Mouse (Mus musculus) neural tube, embryonic 14.5 days (tissue): ENCODE results near the gene Ndufa9. TPM values are rescaled to one million over a fixed set of nuclear protein-coding genes. Genes with fewer than 3 reads are reported as not detected.

Experiments
- ATAC-seq: fragments of 200-750 bp; cut with Nextera tagmentation; 2 replicates; pipeline ENCODE4 v1.8.0; 2017; ENCODE audit warnings: low read depth, mild to moderate bottlenecking, moderate TSS enrichment, moderate library complexity
- H3K27ac ChIP-seq: fragments of 300-500 bp; sonication (generic); 2 replicates; pipeline ENCODE4 v1.5.1; 2014; ENCODE audit warnings: low read depth, mild to moderate bottlenecking, control low read depth, low read length, moderate library complexity, mixed read lengths
- H3K27me3 ChIP-seq: fragments of 300-500 bp; sonication (generic); 2 replicates; pipeline ENCODE4 v1.6.1; 2014; ENCODE audit warnings: low read length; ENCODE audit not compliant: control insufficient read depth, insufficient read depth
- H3K36me3 ChIP-seq: fragments of 300-500 bp; sonication (generic); 2 replicates; pipeline ENCODE4 v1.6.1; 2014; ENCODE audit warnings: low read length, mixed read lengths; ENCODE audit not compliant: control insufficient read depth, insufficient read depth
- H3K4me1 ChIP-seq: fragments of 300-500 bp; sonication (generic); 2 replicates; pipeline ENCODE4 v1.6.1; 2014; ENCODE audit warnings: low read length; ENCODE audit not compliant: control insufficient read depth, insufficient read depth
- H3K4me2 ChIP-seq: fragments of 300-500 bp; sonication (generic); 2 replicates; pipeline ENCODE4 v1.6.1; 2014; ENCODE audit warnings: mild to moderate bottlenecking, low read depth, low read length, control low read depth
- H3K4me3 ChIP-seq: fragments of 300-500 bp; sonication (generic); 2 replicates; pipeline ENCODE4 v1.5.1; 2014; ENCODE audit warnings: low read depth, low read length, control low read depth, mixed read lengths
- H3K9ac ChIP-seq: fragments of 300-500 bp; sonication (generic); replicated peaks from 2 replicates; pipeline ENCODE4 v1.6.1; 2014; ENCODE audit warnings: low read depth, mild to moderate bottlenecking, control low read depth, low read length, mixed read lengths
- H3K9me3 ChIP-seq: fragments of 300-500 bp; sonication (generic); 2 replicates; pipeline ENCODE4 v1.6.1; 2016; ENCODE audit warnings: low read length; ENCODE audit not compliant: control insufficient read depth
- WGBS: fragments of 180-500 bp; shearing (Covaris S2); extraction: QIAGEN DNeasy Blood & Tissue Kit; methylation state at CpG from one replicate; pipeline ENCODE4 v1.1.7; 2014; 5-methylcytosine and 5-hydroxymethylcytosine counted together
- polyA plus RNA-seq: library from polyadenylated mRNA; unstranded; fragments of >200 nt; fragmentation: Nextera tagmentation; extraction: Ambion mirVana; gene quantifications from 2 replicates; pipeline ENCODE4 v1.2.1, GENCODE M21; 2014

Gene Ndufa9
- polyA plus RNA-seq, 1 experiment from 2014 or later = 193 TPM

DNA sequence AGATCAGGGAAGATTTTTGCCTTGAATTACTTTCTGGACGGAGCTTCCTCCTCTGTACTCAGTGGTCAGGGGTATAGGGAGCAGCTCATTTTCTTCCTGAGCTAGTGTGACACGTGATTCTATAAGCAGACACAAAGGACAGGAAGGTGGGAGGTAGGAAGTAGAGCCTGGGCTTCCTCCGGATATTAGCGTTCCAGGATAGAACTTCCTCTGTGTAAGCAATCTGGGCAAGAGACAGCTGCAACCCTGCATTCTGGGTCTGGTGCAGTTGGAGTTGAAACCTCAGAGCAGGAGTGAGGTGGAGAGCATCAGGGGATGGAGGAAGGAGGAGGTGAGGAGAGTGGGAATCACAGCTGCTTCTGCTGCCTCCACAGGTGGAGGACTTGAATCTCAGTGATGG, 40.8 kb downstream of the Ndufa9 start:
- Histone ChIP-seq H3K9me3 (no peaks in the 10 kb centered on the region), H3K4me2 (no peak overlapping the region), H3K27ac (no peak overlapping the region), H3K36me3 (no peaks in the 10 kb centered on the region), H3K9ac (no peak overlapping the region), H3K4me3 (no peak overlapping the region), H3K4me1 (no peaks in the 10 kb centered on the region), H3K27me3 (no peaks in the 10 kb centered on the region)
- no peak for ATAC-seq
- 84% methylated on average over 4 of the region's 4 CpGs for WGBS

DNA sequence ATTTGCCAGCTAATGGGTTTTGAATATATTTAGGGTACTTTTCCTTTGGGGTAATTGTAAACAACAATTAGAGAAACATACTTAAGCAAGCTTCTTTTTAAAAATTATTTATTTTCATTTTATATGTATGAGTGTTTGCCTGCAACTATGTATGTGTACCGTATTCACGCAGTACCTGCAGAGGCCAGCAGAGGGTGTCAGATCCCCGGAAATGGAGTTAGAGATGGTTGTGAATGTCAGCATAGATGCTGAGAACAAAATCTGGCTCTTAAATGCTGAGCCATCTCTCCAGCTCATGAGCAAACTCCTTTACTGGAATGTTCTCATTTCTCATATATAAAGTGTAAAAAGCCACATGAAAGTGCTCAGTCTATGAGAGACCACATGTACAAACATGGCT, 42.2 kb downstream of the Ndufa9 start:
- Histone ChIP-seq H3K27me3 (no peaks in the 10 kb centered on the region), H3K4me2 (no peak overlapping the region), H3K9ac (no peak overlapping the region), H3K27ac (no peak overlapping the region), H3K36me3 (no peaks in the 10 kb centered on the region), H3K4me1 (no peaks in the 10 kb centered on the region), H3K9me3 (no peaks in the 10 kb centered on the region), H3K4me3 (no peak overlapping the region)
- ATAC-seq = no peak
- WGBS = 84% methylated on average over 3 of the region's 3 CpGs

DNA sequence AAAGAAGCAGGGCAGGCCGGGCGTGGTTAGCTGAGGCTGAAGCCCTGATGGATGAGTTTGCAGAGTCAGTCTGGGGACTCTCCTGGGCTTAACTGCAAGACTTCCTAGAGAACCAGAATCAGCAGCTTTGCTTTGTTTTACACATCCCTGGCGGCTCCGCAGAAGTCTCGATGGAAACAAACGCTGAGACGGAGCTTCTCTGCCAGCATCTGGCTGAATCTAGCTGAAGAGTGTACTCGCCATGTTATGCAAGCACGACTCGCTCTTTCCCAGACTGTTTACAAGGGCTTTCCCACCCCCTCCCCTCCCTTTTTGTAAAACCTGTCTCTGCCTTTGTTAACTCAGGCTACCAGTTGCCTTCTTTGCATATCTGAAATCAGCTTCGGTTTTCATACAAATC, 46.0 kb downstream of the Ndufa9 start:
- Histone ChIP-seq H3K4me2 (no peak overlapping the region), H3K27me3 (no peaks in the 10 kb centered on the region), H3K4me3 (no peak overlapping the region), H3K27ac (no peak overlapping the region), H3K9me3 (no peaks in the 10 kb centered on the region), H3K4me1 (no peaks in the 10 kb centered on the region), H3K9ac (no peak overlapping the region), H3K36me3 (no peaks in the 10 kb centered on the region)
- ATAC-seq = no peak
- 31% methylated on average over 11 of the region's 11 CpGs for WGBS

- Histone ChIP-seq H3K4me2 (no peak overlapping the region), H3K27ac (no peak overlapping the region), H3K9ac (no peak overlapping the region), H3K27me3 (no peaks in the 10 kb centered on the region), H3K9me3 (no peaks in the 10 kb centered on the region), H3K4me3 (no peak overlapping the region), H3K36me3 (no peaks in the 10 kb centered on the region), H3K4me1 (no peaks in the 10 kb centered on the region)
- 76% methylated on average over 6 of the region's 6 CpGs for WGBS
- no peak for ATAC-seq
These were observed 54.2 kb downstream of the Ndufa9 start for GRCm38 (mm10) chr6:126794751-126795150.

DNA sequence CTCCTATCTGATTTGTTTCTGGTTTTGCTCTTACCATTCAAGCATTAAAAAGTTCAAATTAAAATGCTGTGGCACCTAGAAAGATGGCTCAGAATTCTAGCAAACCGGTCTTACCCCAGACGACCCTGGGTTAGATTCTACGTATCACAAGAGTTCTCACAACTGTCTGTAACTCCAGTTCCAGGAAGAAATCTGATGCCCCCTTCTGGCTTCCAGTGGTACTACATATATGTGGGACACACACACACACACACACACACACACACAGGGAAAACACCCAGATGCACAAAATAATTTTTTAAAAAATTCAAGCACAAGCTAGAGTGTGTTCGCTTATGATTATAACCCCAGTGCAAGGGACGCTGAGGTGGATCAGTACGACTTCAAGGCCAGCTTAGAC, 55.2 kb downstream of the Ndufa9 start:
- WGBS = 97% methylated on average over 6 of the region's 6 CpGs
- no peaks in the 10 kb centered on the region for H3K4me1 ChIP-seq
- ATAC-seq = no peak

DNA sequence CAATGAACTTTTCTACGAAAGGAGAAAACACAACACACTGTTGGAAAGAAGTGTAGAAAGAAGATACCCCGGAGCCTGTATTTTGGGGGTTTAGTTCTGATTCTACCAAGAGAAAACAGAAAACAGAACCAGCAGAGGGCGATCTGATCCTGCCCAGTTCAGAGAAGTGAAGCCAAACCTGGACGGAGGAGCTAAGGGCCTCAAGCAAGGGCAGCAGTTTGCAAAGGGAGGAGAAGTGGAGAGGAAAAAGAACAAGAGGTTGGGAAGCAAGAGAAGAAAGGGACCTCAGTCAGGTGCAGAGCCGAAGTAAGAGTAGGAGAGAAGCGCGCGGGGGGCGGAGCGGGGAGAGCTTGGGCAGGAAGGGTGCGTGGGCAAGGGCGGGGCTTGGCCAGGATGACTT, 57.0 kb downstream of the Ndufa9 start:
- Histone ChIP-seq H3K27me3 (no peaks in the 10 kb centered on the region), H3K9ac (no peak overlapping the region), H3K36me3 (no peaks in the 10 kb centered on the region), H3K9me3 (no peaks in the 10 kb centered on the region), H3K4me2 (0 out of 2 replicates have a peak overlapping the region, but pooled peaks have one; percentile 11), H3K4me3 (no peak overlapping the region), H3K4me1 (no peaks in the 10 kb centered on the region), H3K27ac (no peak overlapping the region)
- WGBS = 37% methylated on average over 12 of the region's 12 CpGs
- no peak for ATAC-seq

More for the DNA sequence above, 55.2 kb downstream of the Ndufa9 start:
- Histone ChIP-seq H3K4me3 (no peak overlapping the region), H3K9ac (no peak overlapping the region), H3K4me2 (no peak overlapping the region), H3K36me3 (no peaks in the 10 kb centered on the region), H3K9me3 (no peaks in the 10 kb centered on the region), H3K27ac (no peak overlapping the region), H3K27me3 (no peaks in the 10 kb centered on the region)

DNA sequence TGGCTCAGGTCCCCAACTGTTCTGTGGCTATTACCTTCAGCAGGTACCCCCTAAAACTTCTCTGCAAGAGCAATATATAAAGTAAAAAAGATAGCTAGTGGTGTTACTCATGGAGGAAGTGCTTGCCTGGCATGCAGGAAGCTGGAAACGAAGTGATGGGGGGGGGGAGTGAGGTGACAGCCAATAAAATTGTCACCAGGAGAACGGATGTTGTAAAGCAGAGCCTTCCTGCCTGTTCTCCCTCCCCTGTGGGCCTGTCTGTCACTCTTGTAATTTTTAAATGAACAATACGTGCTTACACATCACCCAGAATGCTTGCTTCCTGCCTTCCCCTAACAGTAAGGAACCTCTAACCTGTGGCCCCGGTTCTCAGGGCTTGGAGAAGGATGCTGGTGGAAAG, 57.4 kb downstream of the Ndufa9 start:
- H3K27ac ChIP-seq = no peak overlapping the region
- no peaks in the 10 kb centered on the region for H3K27me3 ChIP-seq
- H3K4me3 ChIP-seq = no peak overlapping the region
- no peaks in the 10 kb centered on the region for H3K9me3 ChIP-seq
- ATAC-seq = no peak
- no peak overlapping the region for H3K9ac ChIP-seq
- no peaks in the 10 kb centered on the region for H3K4me1 ChIP-seq
- no peak overlapping the region for H3K4me2 ChIP-seq
- no peaks in the 10 kb centered on the region for H3K36me3 ChIP-seq
- 32% methylated on average over 4 of the region's 4 CpGs for WGBS

DNA sequence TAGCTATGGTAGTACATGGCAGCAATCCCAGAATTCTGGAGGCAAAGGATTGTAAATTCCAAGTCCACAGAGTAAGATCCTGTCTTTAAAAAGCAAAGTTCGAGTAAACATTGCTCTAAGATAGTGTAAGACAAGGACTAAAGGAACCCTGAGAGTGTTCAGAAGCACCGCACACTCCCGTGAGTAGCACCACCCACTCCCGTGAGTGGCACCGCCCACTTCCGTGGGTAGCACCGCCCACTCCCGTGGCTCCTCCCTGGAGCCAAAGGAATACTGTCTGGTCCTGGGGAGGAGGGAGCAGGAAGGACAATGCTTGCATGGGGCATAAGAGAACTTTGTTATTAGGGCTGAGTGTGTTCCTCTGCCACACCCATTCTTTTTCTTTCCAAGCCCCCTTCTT, 60.1 kb downstream of the Ndufa9 start:
- Histone ChIP-seq H3K4me2 (no peak overlapping the region), H3K4me3 (no peak overlapping the region), H3K9me3 (no peaks in the 10 kb centered on the region), H3K9ac (no peak overlapping the region), H3K27me3 (no peaks in the 10 kb centered on the region), H3K27ac (no peak overlapping the region), H3K36me3 (no peaks in the 10 kb centered on the region), H3K4me1 (no peaks in the 10 kb centered on the region)
- ATAC-seq = no peak
- WGBS = 77% methylated on average over 8 of the region's 8 CpGs

GRCm38 (mm10) chr6:126784206-126784605, 64.7 kb downstream of the Ndufa9 start:
- H3K9me3 ChIP-seq = no peaks in the 10 kb centered on the region
- no peak overlapping the region for H3K27ac ChIP-seq
- no peak for ATAC-seq
- H3K9ac ChIP-seq = no peak overlapping the region
- H3K4me1 ChIP-seq = no peaks in the 10 kb centered on the region
- no peaks in the 10 kb centered on the region for H3K27me3 ChIP-seq
- no peak overlapping the region for H3K4me2 ChIP-seq
- H3K36me3 ChIP-seq = no peaks in the 10 kb centered on the region
- H3K4me3 ChIP-seq = no peak overlapping the region
- WGBS = 51% methylated on average over 5 of the region's 5 CpGs

- no peak overlapping the region for H3K4me3 ChIP-seq
- no peaks in the 10 kb centered on the region for H3K36me3 ChIP-seq
- H3K9me3 ChIP-seq = no peaks in the 10 kb centered on the region
- no peaks in the 10 kb centered on the region for H3K4me1 ChIP-seq
- no peak overlapping the region for H3K9ac ChIP-seq
- WGBS = 76% methylated on average over 10 of the region's 10 CpGs
- no peaks in the 10 kb centered on the region for H3K27me3 ChIP-seq
- ATAC-seq = no peak
- H3K27ac ChIP-seq = no peak overlapping the region
- H3K4me2 ChIP-seq = no peak overlapping the region
These were observed 65.3 kb downstream of the Ndufa9 start for GRCm38 (mm10) chr6:126783651-126784066.
